Mouse (Mus musculus): Measurements from ENCODE around the gene Gjc2.
"Not testable (repeated sequence)": the region's sequence is repeated elsewhere in the genome, so short reads cannot be mapped to it uniquely, and the experiment has no call there.

The Gjc2 gene

GRCm38 (mm10) chr11:59182864-59183331, at the start of gene Gjc2:
Gene Gjc2, minus strand, starts transcription at chr11:59183213.
- DNase-seq: peak; percentile 46 to 74

GRCm38 (mm10) chr11:59232797-59233196, 49.8 kb upstream of the Gjc2 start:
- no peak for DNase-seq

- DNase-seq: peak; percentile 82 to 87
Measured at GRCm38 (mm10) chr11:59230144-59230760, 47.2 kb upstream of the Gjc2 start.

GRCm38 (mm10) chr11:59228122-59228953, 45.3 kb upstream of the Gjc2 start, which contains the start of gene Arf1:
Gene Arf1, minus strand, starts transcription at chr11:59228270.
- peak; percentile 98 for DNase-seq

GRCm38 (mm10) chr11:59227604-59228121, 44.6 kb upstream of the Gjc2 start:
- DNase-seq: no peak

- DNase-seq: peak in 1 of 2 experiments; percentile 52
Measured at GRCm38 (mm10) chr11:59226787-59227603, 44.0 kb upstream of the Gjc2 start.

GRCm38 (mm10) chr11:59226251-59226650, 43.2 kb upstream of the Gjc2 start:
- no peak for DNase-seq

- DNase-seq: no peak
Measured at GRCm38 (mm10) chr11:59225167-59225566, 42.2 kb upstream of the Gjc2 start.

GRCm38 (mm10) chr11:59224470-59224869, 41.5 kb upstream of the Gjc2 start:
- no peak for DNase-seq

- DNase-seq: no peak
Measured at GRCm38 (mm10) chr11:59224025-59224424, 41.0 kb upstream of the Gjc2 start.

- DNase-seq: peak; percentile 39 to 71
Measured at GRCm38 (mm10) chr11:59222306-59222705, 39.3 kb upstream of the Gjc2 start.

- no peak for DNase-seq
Measured at GRCm38 (mm10) chr11:59221604-59222003, 38.6 kb upstream of the Gjc2 start.

- peak; percentile 60 to 64 for DNase-seq
Measured at GRCm38 (mm10) chr11:59219064-59219463, 36.1 kb upstream of the Gjc2 start.

- DNase-seq: peak; percentile 36 to 60
Measured at GRCm38 (mm10) chr11:59218389-59218998, 35.5 kb upstream of the Gjc2 start.

GRCm38 (mm10) chr11:59216955-59217354, 33.9 kb upstream of the Gjc2 start:
- DNase-seq: no peak

- DNase-seq: no peak
Measured at GRCm38 (mm10) chr11:59212892-59213494, 30.0 kb upstream of the Gjc2 start.

GRCm38 (mm10) chr11:59212320-59212719, 29.3 kb upstream of the Gjc2 start:
- DNase-seq: not testable (repeated sequence)

- not testable (repeated sequence) for DNase-seq
Measured at GRCm38 (mm10) chr11:59211561-59211960, 28.5 kb upstream of the Gjc2 start.

- DNase-seq: no peak
Measured at GRCm38 (mm10) chr11:59210020-59210419, 27.0 kb upstream of the Gjc2 start.

- DNase-seq: peak in 1 of 2 experiments; percentile 36
Measured at GRCm38 (mm10) chr11:59209580-59209979, 26.6 kb upstream of the Gjc2 start.

GRCm38 (mm10) chr11:59209003-59209441, 26.0 kb upstream of the Gjc2 start:
- peak; percentile 78 to 88 for DNase-seq
